Mouse (Mus musculus) T-helper 17 cell (primary cell): Measurements from ENCODE around the gene Rbpj.

Experiments used
- in situ Hi-C, 2 experiments: fragments of 300-600 bp; cut with MboI, MseI; formaldehyde crosslinking; loops; 1 replicate in 1 of 2; 2 replicates in 1 of 2; pipeline ENCODE4 v1.15.1; 2025; ENCODE audit warnings: high pct_unique_total_duplicates in 2 of 2

Rbpj gene

GRCm38 (mm10) chr5:53590179-53590765 lies 124.3 kb downstream of the Rbpj start:
- in situ Hi-C loops = loop anchor here (5.0 to 25.0 kb wide), 3 partner anchors 193 to 422 kb away; no protein-coding TSS in a partner anchor

- in situ Hi-C loops = loop anchor here (5.0 to 25.0 kb wide), 3 partner anchors 194 to 421 kb away; no protein-coding TSS in a partner anchor
Observed at GRCm38 (mm10) chr5:53590875-53591682, 125.1 kb downstream of the Rbpj start.

- in situ Hi-C loops = loop anchor here (5.0 to 25.0 kb wide), 3 partner anchors 194 to 421 kb away; no protein-coding TSS in a partner anchor
Observed at GRCm38 (mm10) chr5:53591683-53592050, 125.7 kb downstream of the Rbpj start.

GRCm38 (mm10) chr5:53593080-53593688 lies 127.2 kb downstream of the Rbpj start:
- in situ Hi-C loops = loop anchor here (5.0 to 25.0 kb wide), 3 partner anchors 196 to 419 kb away; no protein-coding TSS in a partner anchor

- in situ Hi-C loops = loop anchor here (5.0 to 25.0 kb wide), 3 partner anchors 197 to 418 kb away; no protein-coding TSS in a partner anchor
Observed at GRCm38 (mm10) chr5:53594274-53594673, 128.3 kb downstream of the Rbpj start.

- in situ Hi-C loops = loop anchor here in 1 of 2 experiments (25.0 kb wide), 1 partner anchor 414 kb away; no protein-coding TSS in a partner anchor
Observed at GRCm38 (mm10) chr5:53598510-53598909, 132.6 kb downstream of the Rbpj start.

- in situ Hi-C loops = loop anchor here in 1 of 2 experiments (25.0 kb wide), 1 partner anchor 413 kb away; no protein-coding TSS in a partner anchor
Observed at GRCm38 (mm10) chr5:53599116-53599515, 133.2 kb downstream of the Rbpj start.

- in situ Hi-C loops = loop anchor here in 1 of 2 experiments (25.0 kb wide), 1 partner anchor 965 kb away; no protein-coding TSS in a partner anchor
Observed at GRCm38 (mm10) chr5:53602194-53602593, 136.2 kb downstream of the Rbpj start.

GRCm38 (mm10) chr5:53605450-53605849 lies 139.5 kb downstream of the Rbpj start:
- in situ Hi-C loops = loop anchor here in 1 of 2 experiments (25.0 kb wide), 1 partner anchor 968 kb away; no protein-coding TSS in a partner anchor

GRCm38 (mm10) chr5:53607230-53607996 lies 141.5 kb downstream of the Rbpj start:
- in situ Hi-C loops = loop anchor here in 1 of 2 experiments (25.0 kb wide), 1 partner anchor 970 kb away; no protein-coding TSS in a partner anchor

- in situ Hi-C loops = loop anchor here in 1 of 2 experiments (25.0 kb wide), 1 partner anchor 982 kb away; no protein-coding TSS in a partner anchor
Observed at GRCm38 (mm10) chr5:53618844-53619243, 152.9 kb downstream of the Rbpj start.

- in situ Hi-C loops = no loop called here
Observed at GRCm38 (mm10) chr5:53632026-53632425, 166.1 kb downstream of the Rbpj start.

- in situ Hi-C loops = no loop called here
Observed at GRCm38 (mm10) chr5:53636795-53637194, 170.8 kb downstream of the Rbpj start.

GRCm38 (mm10) chr5:53637206-53637605 lies 171.3 kb downstream of the Rbpj start:
- in situ Hi-C loops = no loop called here

GRCm38 (mm10) chr5:53638647-53639046 lies 172.7 kb downstream of the Rbpj start:
- in situ Hi-C loops = no loop called here

GRCm38 (mm10) chr5:53646669-53647068 lies 180.7 kb downstream of the Rbpj start:
- in situ Hi-C loops = no loop called here

GRCm38 (mm10) chr5:53647358-53647757 lies 181.4 kb downstream of the Rbpj start:
- in situ Hi-C loops = no loop called here

- in situ Hi-C loops = no loop called here
Observed at GRCm38 (mm10) chr5:53656596-53656995, 190.6 kb downstream of the Rbpj start.

GRCm38 (mm10) chr5:53657925-53658324 lies 192.0 kb downstream of the Rbpj start:
- in situ Hi-C loops = no loop called here

GRCm38 (mm10) chr5:53661508-53661907 lies 195.6 kb downstream of the Rbpj start:
- in situ Hi-C loops = no loop called here

GRCm38 (mm10) chr5:53662413-53662812 lies 196.5 kb downstream of the Rbpj start:
- in situ Hi-C loops = no loop called here
